Mouse (Mus musculus): ENCODE data around the gene Hmg20a.

GRCm38 (mm10) chr9:56527951-56528350 is 109.5 kb downstream of the Hmg20a start:
- no peak for TF ChIP-seq CTCF (IDR thresholded peaks at IDR 0.05; ENCODE audit: low read depth, low read length)
- TF ChIP-seq GATA1 (IDR thresholded peaks at IDR 0.05; ENCODE audit: borderline replicate concordance, low read length) = no peak
- no peak for TF ChIP-seq TAL1 (conservative IDR thresholded peaks at IDR 0.05; ENCODE audit: low read depth, low read length)
